Mouse (Mus musculus): ENCODE results near the gene Cmah. TPM values are rescaled to one million over a fixed set of nuclear protein-coding genes. Genes with fewer than 3 reads are reported as not detected.

The Cmah gene
- polyA plus RNA-seq, 1 experiment from 2014 or later = 0.23 TPM

GRCm38 (mm10) chr13:24444709-24445108 lies 117.5 kb downstream of the Cmah start:
- Histone ChIP-seq H3K9me3 (ENCODE audit: control insufficient read depth, low read length) (no peaks in the 10 kb centered on the region), H3K36me3 (ENCODE audit: control insufficient read depth, insufficient read depth, low read length) (no peaks in the 10 kb centered on the region), H3K4me2 (ENCODE audit: low read length) (no peak overlapping the region), H3K9ac (ENCODE audit: low read length) (no peak overlapping the region), H3K4me3 (ENCODE audit: low read depth, low read length) (no peak overlapping the region), H3K27ac (ENCODE audit: low read depth) (no peak overlapping the region), H3K4me1 (replicated peaks; ENCODE audit: control insufficient read depth, insufficient read depth, low read length) (peaks cover 32% of the 10 kb centered on the region), H3K27me3 (replicated peaks; ENCODE audit: control insufficient read depth, insufficient read depth, low read length) (no peaks in the 10 kb centered on the region)
- ATAC-seq (replicated peaks; ENCODE audit: low FRiP score, low TSS enrichment, low read depth) = no peak
- no peak for DNase-seq (ENCODE audit: low spot score)
- WGBS = 34% methylated on average over 4 of the region's 4 CpGs

GRCm38 (mm10) chr13:24445166-24445565 lies 118.0 kb downstream of the Cmah start:
- Histone ChIP-seq H3K4me1 (replicated peaks; ENCODE audit: control insufficient read depth, insufficient read depth, low read length) (peaks cover 32% of the 10 kb centered on the region), H3K36me3 (ENCODE audit: control insufficient read depth, insufficient read depth, low read length) (no peaks in the 10 kb centered on the region), H3K27me3 (replicated peaks; ENCODE audit: control insufficient read depth, insufficient read depth, low read length) (no peaks in the 10 kb centered on the region), H3K27ac (ENCODE audit: low read depth) (no peak overlapping the region), H3K4me3 (ENCODE audit: low read depth, low read length) (no peak overlapping the region), H3K9me3 (ENCODE audit: control insufficient read depth, low read length) (no peaks in the 10 kb centered on the region), H3K9ac (ENCODE audit: low read length) (no peak overlapping the region), H3K4me2 (ENCODE audit: low read length) (no peak overlapping the region)
- 78% methylated on average over 3 of the region's 3 CpGs for WGBS
- DNase-seq (ENCODE audit: low spot score) (no peak), ATAC-seq (replicated peaks; ENCODE audit: low FRiP score, low TSS enrichment, low read depth) (no peak)

DNA sequence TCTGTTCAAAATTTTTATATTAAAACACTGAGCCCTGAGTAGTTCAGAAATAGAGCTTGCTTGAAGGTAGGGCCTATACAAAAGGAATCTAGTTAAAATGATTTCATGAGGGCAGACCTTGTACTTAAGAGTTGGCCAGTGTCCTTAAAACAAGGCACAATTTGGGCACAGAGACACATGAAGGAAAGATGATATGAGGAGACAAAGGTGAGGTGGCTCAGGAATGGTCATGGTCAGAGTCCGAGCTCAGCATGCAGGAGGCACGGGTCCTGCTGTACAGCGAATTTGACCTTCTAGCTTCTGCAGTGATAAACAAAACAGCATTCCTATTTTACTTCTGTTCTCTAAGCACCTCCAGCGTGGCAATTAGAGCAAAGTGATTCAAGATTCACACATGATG lies 118.9 kb downstream of the Cmah start:
- H3K4me3 ChIP-seq (ENCODE audit: low read depth, low read length) = no peak overlapping the region
- H3K27me3 ChIP-seq (replicated peaks; ENCODE audit: control insufficient read depth, insufficient read depth, low read length) = no peaks in the 10 kb centered on the region
- WGBS = 47% methylated on average over 4 of the region's 4 CpGs
- H3K9me3 ChIP-seq (ENCODE audit: control insufficient read depth, low read length) = no peaks in the 10 kb centered on the region
- no peak for ATAC-seq (replicated peaks; ENCODE audit: low FRiP score, low TSS enrichment, low read depth)
- H3K4me1 ChIP-seq (replicated peaks; ENCODE audit: control insufficient read depth, insufficient read depth, low read length) = peaks cover 32% of the 10 kb centered on the region
- no peaks in the 10 kb centered on the region for H3K36me3 ChIP-seq (ENCODE audit: control insufficient read depth, insufficient read depth, low read length)
- H3K27ac ChIP-seq (ENCODE audit: low read depth) = no peak overlapping the region
- H3K9ac ChIP-seq (ENCODE audit: low read length) = no peak overlapping the region
- H3K4me2 ChIP-seq (ENCODE audit: low read length) = no peak overlapping the region
- no peak for DNase-seq (ENCODE audit: low spot score)

GRCm38 (mm10) chr13:24447043-24447442 lies 119.8 kb downstream of the Cmah start:
- ATAC-seq (replicated peaks; ENCODE audit: low FRiP score, low TSS enrichment, low read depth) (no peak), DNase-seq (ENCODE audit: low spot score) (no peak)
- H3K27me3 ChIP-seq (replicated peaks; ENCODE audit: control insufficient read depth, insufficient read depth, low read length) = no peaks in the 10 kb centered on the region
- 31% methylated on average over 5 of the region's 5 CpGs for WGBS
- no peaks in the 10 kb centered on the region for H3K36me3 ChIP-seq (ENCODE audit: control insufficient read depth, insufficient read depth, low read length)
- peaks cover 31% of the 10 kb centered on the region for H3K4me1 ChIP-seq (replicated peaks; ENCODE audit: control insufficient read depth, insufficient read depth, low read length)
- H3K4me3 ChIP-seq (ENCODE audit: low read depth, low read length) = no peak overlapping the region
- H3K9me3 ChIP-seq (ENCODE audit: control insufficient read depth, low read length) = no peaks in the 10 kb centered on the region
- peak overlapping the region; percentile 29; the same call in 1 of the 2 replicates for H3K27ac ChIP-seq (ENCODE audit: low read depth)
- H3K4me2 ChIP-seq (ENCODE audit: low read length) = no peak overlapping the region
- H3K9ac ChIP-seq (ENCODE audit: low read length) = no peak overlapping the region

- H3K27me3 ChIP-seq (replicated peaks; ENCODE audit: control insufficient read depth, insufficient read depth, low read length) = no peaks in the 10 kb centered on the region
- H3K9me3 ChIP-seq (ENCODE audit: control insufficient read depth, low read length) = no peaks in the 10 kb centered on the region
- DNase-seq (ENCODE audit: low spot score) (no peak), ATAC-seq (replicated peaks; ENCODE audit: low FRiP score, low TSS enrichment, low read depth) (no peak)
- H3K27ac ChIP-seq (ENCODE audit: low read depth) = no peak overlapping the region
- peaks cover 21% of the 10 kb centered on the region for H3K4me1 ChIP-seq (replicated peaks; ENCODE audit: control insufficient read depth, insufficient read depth, low read length)
- H3K4me3 ChIP-seq (ENCODE audit: low read depth, low read length) = no peak overlapping the region
- WGBS = 75% methylated on average over 6 of the region's 6 CpGs
- H3K9ac ChIP-seq (ENCODE audit: low read length) = no peak overlapping the region
- no peaks in the 10 kb centered on the region for H3K36me3 ChIP-seq (ENCODE audit: control insufficient read depth, insufficient read depth, low read length)
- H3K4me2 ChIP-seq (ENCODE audit: low read length) = no peak overlapping the region
Measured at GRCm38 (mm10) chr13:24448578-24448977, 121.4 kb downstream of the Cmah start.

GRCm38 (mm10) chr13:24451455-24451854 lies 124.3 kb downstream of the Cmah start:
- peaks cover 12% of the 10 kb centered on the region; the same call in 1 of the 2 replicates for H3K4me1 ChIP-seq (replicated peaks; ENCODE audit: control insufficient read depth, insufficient read depth, low read length)
- H3K9me3 ChIP-seq (ENCODE audit: control insufficient read depth, low read length) = no peaks in the 10 kb centered on the region
- H3K4me2 ChIP-seq (ENCODE audit: low read length) = no peak overlapping the region
- no peaks in the 10 kb centered on the region for H3K27me3 ChIP-seq (replicated peaks; ENCODE audit: control insufficient read depth, insufficient read depth, low read length)
- WGBS = 89% methylated on average over 2 of the region's 2 CpGs
- H3K27ac ChIP-seq (ENCODE audit: low read depth) = no peak overlapping the region
- ATAC-seq (replicated peaks; ENCODE audit: low FRiP score, low TSS enrichment, low read depth) (no peak), DNase-seq (ENCODE audit: low spot score) (no peak)
- no peak overlapping the region for H3K9ac ChIP-seq (ENCODE audit: low read length)
- no peaks in the 10 kb centered on the region for H3K36me3 ChIP-seq (ENCODE audit: control insufficient read depth, insufficient read depth, low read length)
- no peak overlapping the region for H3K4me3 ChIP-seq (ENCODE audit: low read depth, low read length)

DNA sequence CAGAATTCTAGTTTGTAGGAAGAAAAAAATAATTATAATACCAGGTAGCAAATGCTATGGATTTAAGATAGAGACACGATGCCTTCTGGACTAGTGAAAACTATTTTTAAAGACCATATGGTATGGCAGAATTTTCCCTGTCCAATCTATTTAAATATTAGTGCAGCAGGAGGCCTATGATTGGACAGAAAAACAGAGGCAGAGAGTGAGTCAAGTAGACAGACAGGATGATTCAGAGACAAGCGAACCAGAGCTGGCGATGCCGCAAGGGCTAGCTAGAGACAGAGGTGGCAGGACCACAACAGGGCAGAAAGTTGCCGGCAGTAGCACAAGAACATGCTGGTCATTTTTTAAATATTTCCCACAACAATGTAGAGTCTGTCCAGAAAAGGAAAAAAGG lies 126.5 kb downstream of the Cmah start:
- Histone ChIP-seq H3K27ac (ENCODE audit: low read depth) (no peak overlapping the region), H3K4me2 (ENCODE audit: low read length) (no peak overlapping the region)

GRCm38 (mm10) chr13:24456385-24456784 lies 129.2 kb downstream of the Cmah start:
- ATAC-seq (replicated peaks; ENCODE audit: low FRiP score, low TSS enrichment, low read depth) (no peak), DNase-seq (ENCODE audit: low spot score) (peak; percentile 13)
- Histone ChIP-seq H3K9ac (ENCODE audit: low read length) (no peak overlapping the region), H3K27me3 (replicated peaks; ENCODE audit: control insufficient read depth, insufficient read depth, low read length) (no peaks in the 10 kb centered on the region), H3K4me1 (replicated peaks; ENCODE audit: control insufficient read depth, insufficient read depth, low read length) (0 out of 2 replicates have a peak, but pooled peaks cover 4% of the 10 kb centered on the region), H3K36me3 (ENCODE audit: control insufficient read depth, insufficient read depth, low read length) (no peaks in the 10 kb centered on the region), H3K9me3 (ENCODE audit: control insufficient read depth, low read length) (no peaks in the 10 kb centered on the region), H3K4me2 (ENCODE audit: low read length) (no peak overlapping the region), H3K27ac (ENCODE audit: low read depth) (no peak overlapping the region), H3K4me3 (ENCODE audit: low read depth, low read length) (no peak overlapping the region)
- 85% methylated on average over 4 of the region's 4 CpGs for WGBS

More for the DNA sequence above, 126.5 kb downstream of the Cmah start:
- no peaks in the 10 kb centered on the region for H3K9me3 ChIP-seq (ENCODE audit: control insufficient read depth, low read length)
- 0 out of 2 replicates have a peak, but pooled peaks cover 4% of the 10 kb centered on the region for H3K4me1 ChIP-seq (replicated peaks; ENCODE audit: control insufficient read depth, insufficient read depth, low read length)
- no peaks in the 10 kb centered on the region for H3K36me3 ChIP-seq (ENCODE audit: control insufficient read depth, insufficient read depth, low read length)
- DNase-seq (ENCODE audit: low spot score) = peak; percentile 9
- H3K9ac ChIP-seq (ENCODE audit: low read length) = no peak overlapping the region
- no peaks in the 10 kb centered on the region for H3K27me3 ChIP-seq (replicated peaks; ENCODE audit: control insufficient read depth, insufficient read depth, low read length)
- H3K4me3 ChIP-seq (ENCODE audit: low read depth, low read length) = no peak overlapping the region
- 80% methylated on average over 5 of the region's 5 CpGs for WGBS
- no peak for ATAC-seq (replicated peaks; ENCODE audit: low FRiP score, low TSS enrichment, low read depth)

GRCm38 (mm10) chr13:24460517-24460916 lies 133.3 kb downstream of the Cmah start:
- Histone ChIP-seq H3K36me3 (ENCODE audit: control insufficient read depth, insufficient read depth, low read length) (no peaks in the 10 kb centered on the region), H3K27ac (ENCODE audit: low read depth) (no peak overlapping the region), H3K9me3 (ENCODE audit: control insufficient read depth, low read length) (no peaks in the 10 kb centered on the region), H3K4me2 (ENCODE audit: low read length) (no peak overlapping the region), H3K4me1 (replicated peaks; ENCODE audit: control insufficient read depth, insufficient read depth, low read length) (no peaks in the 10 kb centered on the region), H3K4me3 (ENCODE audit: low read depth, low read length) (no peak overlapping the region), H3K27me3 (replicated peaks; ENCODE audit: control insufficient read depth, insufficient read depth, low read length) (no peaks in the 10 kb centered on the region), H3K9ac (ENCODE audit: low read length) (no peak overlapping the region)
- ATAC-seq (replicated peaks; ENCODE audit: low FRiP score, low TSS enrichment, low read depth) = no peak
- WGBS = 87% methylated on average over 5 of the region's 5 CpGs
- no peak for DNase-seq (ENCODE audit: low spot score)
